Comparison of ENCODE assay signal across 8 mouse cellular contexts in the genomic region with DNA sequence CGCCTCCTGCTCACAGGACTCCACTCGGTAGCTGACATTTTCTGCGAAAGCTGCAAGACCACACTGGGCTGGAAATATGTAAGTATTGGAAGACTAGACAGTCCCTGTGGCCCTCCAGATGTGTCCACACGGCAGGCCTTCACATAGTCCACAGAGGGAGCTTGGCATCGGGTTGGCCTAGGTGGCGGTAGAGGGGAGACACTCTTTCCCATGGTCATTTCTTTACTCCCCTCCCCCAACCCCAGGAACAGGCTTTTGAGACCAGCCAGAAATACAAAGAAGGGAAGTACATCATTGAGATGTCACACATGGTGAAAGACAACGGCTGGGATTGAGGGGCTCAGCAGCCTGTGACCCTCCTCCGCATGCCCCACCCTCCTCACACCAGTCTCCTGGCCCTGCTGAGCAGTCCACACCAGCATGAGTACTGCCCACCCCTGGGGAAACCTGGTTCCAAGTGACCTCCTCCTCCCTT. TPM values are rescaled to one million over a fixed set of nuclear protein-coding genes. Genes with fewer than 3 reads are reported as not detected.
A peak's percentile ranks its signal among the peaks of the same experiment; 100 is the strongest.
DNase-seq lines count a peak whose midpoint lies in the region; ATAC-seq and TF ChIP-seq lines count a peak whose summit lies in the region.

No protein-coding gene starts in this region.

- peak overlapping the region; percentile 100; the same call in 1 of the 2 replicates for H3K4me3 ChIP-seq in E14TG2a.4 (replicated peaks; ENCODE audit: low read length)
- H3K4me3 ChIP-seq in forebrain, postnatal 0 days (ENCODE audit: low read depth, low read length), result no peak overlapping the region
- peak overlapping the region; percentile 74 for H3K4me3 ChIP-seq in liver, embryonic 12.5 days
- H3K4me3 ChIP-seq in stomach, embryonic 14.5 days (ENCODE audit: low read depth, low read length), result no peak overlapping the region

- H3K9ac ChIP-seq in forebrain, postnatal 0 days, result no peak overlapping the region
- peak overlapping the region; percentile 90 for H3K9ac ChIP-seq in liver, embryonic 12.5 days
- H3K9ac ChIP-seq in stomach, embryonic 14.5 days (replicated peaks; ENCODE audit: low read depth, low read length), result no peak overlapping the region

- H3K4me2 ChIP-seq in forebrain, postnatal 0 days (ENCODE audit: low read depth), result peak overlapping the region; percentile 78
- peak overlapping the region; percentile 89 for H3K4me2 ChIP-seq in liver, embryonic 12.5 days
- H3K4me2 ChIP-seq in stomach, embryonic 14.5 days (replicated peaks; ENCODE audit: low read depth, low read length), result peak overlapping the region; percentile 32

- H3K9me3 ChIP-seq in E14TG2a.4 (ENCODE audit: low read length), result no peaks in the 10 kb centered on the region
- H3K9me3 ChIP-seq in forebrain, postnatal 0 days (ENCODE audit: low read length), result no peaks in the 10 kb centered on the region
- no peaks in the 10 kb centered on the region for H3K9me3 ChIP-seq in liver, embryonic 12.5 days (replicated peaks)
- H3K9me3 ChIP-seq in stomach, embryonic 14.5 days (ENCODE audit: control insufficient read depth, low read depth, low read length), result no peaks in the 10 kb centered on the region

- H3K27ac ChIP-seq in forebrain, postnatal 0 days (ENCODE audit: low read depth, low read length), result no peak overlapping the region
- H3K27ac ChIP-seq in liver, embryonic 12.5 days, result peak overlapping the region; percentile 99
- H3K27ac ChIP-seq in stomach, embryonic 14.5 days (ENCODE audit: low read length), result peak overlapping the region; percentile 75

- H3K36me3 ChIP-seq in E14TG2a.4 (ENCODE audit: insufficient read depth, low read length), result peaks cover 33% of the 10 kb centered on the region
- H3K36me3 ChIP-seq in forebrain, postnatal 0 days (ENCODE audit: insufficient read depth), result no peaks in the 10 kb centered on the region
- peaks cover 61% of the 10 kb centered on the region for H3K36me3 ChIP-seq in liver, embryonic 12.5 days
- peaks cover 10% of the 10 kb centered on the region; the same call in 1 of the 2 replicates for H3K36me3 ChIP-seq in stomach, embryonic 14.5 days (ENCODE audit: control insufficient read depth, insufficient read depth, low read length)

- H3K27me3 ChIP-seq in E14TG2a.4 (ENCODE audit: insufficient read depth, low read length), result peaks cover 37% of the 10 kb centered on the region
- no peaks in the 10 kb centered on the region for H3K27me3 ChIP-seq in forebrain, postnatal 0 days (ENCODE audit: insufficient read depth, low read length)
- H3K27me3 ChIP-seq in liver, embryonic 12.5 days (replicated peaks), result peaks cover 14% of the 10 kb centered on the region
- no peaks in the 10 kb centered on the region for H3K27me3 ChIP-seq in stomach, embryonic 14.5 days (ENCODE audit: control insufficient read depth, insufficient read depth, low read length)

- DNase-seq in cerebellum, adult 11-12 months, result peak; percentile 49
- DNase-seq in cerebellum, adult 9-11 months, result no peak
- no peak for DNase-seq in forebrain, postnatal 0 days
- DNase-seq in natural killer cell, adult 2 months (ENCODE audit: low spot score in 2 of 2), result no peak
- DNase-seq in thymus, postnatal 0 days (ENCODE audit: low spot score), result no peak

- ATAC-seq in forebrain, postnatal 0 days, result no peak
- no peak for ATAC-seq in liver, embryonic 12.5 days
- ATAC-seq in stomach, embryonic 14.5 days (ENCODE audit: insufficient number of reproducible peaks, insufficient read depth, low FRiP score, low read depth), result peak; percentile 44; the same call in 1 of the 2 replicates

- TF ChIP-seq CTCF in E14TG2a.4 (conservative IDR thresholded peaks at IDR 0.05; ENCODE audit: low read length), result no peak
- peak; percentile 36; the same call in 1 of the 2 replicates for TF ChIP-seq CTCF in forebrain, postnatal 0 days (IDR thresholded peaks at IDR 0.05; ENCODE audit: low read depth)

- 10% methylated on average over 8 of the region's 8 CpGs for whole genome bisulfite sequencing in forebrain, postnatal 0 days
- 16% methylated on average over 8 of the region's 8 CpGs for WGBS in liver, embryonic 12.5 days (ENCODE audit: insufficient replicate concordance)
- WGBS in stomach, embryonic 14.5 days, result 1% methylated on average over 8 of the region's 8 CpGs

- H3K4me1 ChIP-seq in E14TG2a.4 (replicated peaks; ENCODE audit: low read depth, low read length), result peaks cover 90% of the 10 kb centered on the region
- peaks cover 44% of the 10 kb centered on the region for H3K4me1 ChIP-seq in forebrain, postnatal 0 days (ENCODE audit: insufficient read depth)
- peaks cover 97% of the 10 kb centered on the region for H3K4me1 ChIP-seq in liver, embryonic 12.5 days
- H3K4me1 ChIP-seq in stomach, embryonic 14.5 days (ENCODE audit: control insufficient read depth, insufficient read depth, low read length), result peaks cover 57% of the 10 kb centered on the region

RNA-seq across cellular contexts. Expression of a gene that starts 3.6 kb away (rescaled TPM):
- total RNA-seq in forebrain, postnatal 0 days (2014; rRNA removed), result 14.8 and 15.0 TPM in 2 replicates
- 7.4 and 9.3 TPM in 2 replicates for polyA plus RNA-seq in forebrain, postnatal 0 days (2015; fragmentation: Nextera tagmentation; extraction: Ambion mirVana)
- 49.8 and 52.1 TPM in 2 replicates for polyA plus RNA-seq in liver, embryonic 12.5 days (2016; fragmentation: Nextera tagmentation; extraction: Ambion mirVana)
- 9.3 and 10.7 TPM in 2 replicates for polyA plus RNA-seq in stomach, embryonic 14.5 days (2014; fragmentation: Nextera tagmentation; extraction: Ambion mirVana)
- 0.21 and 0.27 TPM in 2 replicates for polyA plus RNA-seq in thymus, postnatal 0 days (2015; fragmentation: Nextera tagmentation; extraction: Ambion mirVana)

RNA-seq across cellular contexts. Expression of a gene that starts 6.0 kb away (rescaled TPM):
- 2.2 and 3.0 TPM in 2 replicates for total RNA-seq in forebrain, postnatal 0 days (2014; rRNA removed)
- polyA plus RNA-seq in forebrain, postnatal 0 days (2015; fragmentation: Nextera tagmentation; extraction: Ambion mirVana), result 2.2 and 2.6 TPM in 2 replicates
- 3.8 and 3.9 TPM in 2 replicates for polyA plus RNA-seq in liver, embryonic 12.5 days (2016; fragmentation: Nextera tagmentation; extraction: Ambion mirVana)
- polyA plus RNA-seq in stomach, embryonic 14.5 days (2014; fragmentation: Nextera tagmentation; extraction: Ambion mirVana), result 5.1 and 5.9 TPM in 2 replicates
- 0.33 and 0.54 TPM in 2 replicates for polyA plus RNA-seq in thymus, postnatal 0 days (2015; fragmentation: Nextera tagmentation; extraction: Ambion mirVana)

RNA-seq across cellular contexts. Expression of a gene that starts 10.3 kb away (rescaled TPM):
- total RNA-seq in forebrain, postnatal 0 days (2014; rRNA removed), result 13.2 and 18.7 TPM in 2 replicates
- 15.6 and 15.8 TPM in 2 replicates for polyA plus RNA-seq in forebrain, postnatal 0 days (2015; fragmentation: Nextera tagmentation; extraction: Ambion mirVana)
- polyA plus RNA-seq in liver, embryonic 12.5 days (2016; fragmentation: Nextera tagmentation; extraction: Ambion mirVana), result 57.2 and 59.8 TPM in 2 replicates
- 26.7 and 28.9 TPM in 2 replicates for polyA plus RNA-seq in stomach, embryonic 14.5 days (2014; fragmentation: Nextera tagmentation; extraction: Ambion mirVana)
- 55.3 and 62.1 TPM in 2 replicates for polyA plus RNA-seq in thymus, postnatal 0 days (2015; fragmentation: Nextera tagmentation; extraction: Ambion mirVana)

RNA-seq across cellular contexts. Expression of a gene that starts 22.5 kb away (rescaled TPM):
- 22.9 and 27.5 TPM in 2 replicates for total RNA-seq in forebrain, postnatal 0 days (2014; rRNA removed)
- 13.1 TPM in 2 replicates for polyA plus RNA-seq in forebrain, postnatal 0 days (2015; fragmentation: Nextera tagmentation; extraction: Ambion mirVana)
- 28.1 and 29.3 TPM in 2 replicates for polyA plus RNA-seq in liver, embryonic 12.5 days (2016; fragmentation: Nextera tagmentation; extraction: Ambion mirVana)
- 35.9 and 36.5 TPM in 2 replicates for polyA plus RNA-seq in stomach, embryonic 14.5 days (2014; fragmentation: Nextera tagmentation; extraction: Ambion mirVana)
- polyA plus RNA-seq in thymus, postnatal 0 days (2015; fragmentation: Nextera tagmentation; extraction: Ambion mirVana), result 17.7 and 20.3 TPM in 2 replicates

RNA-seq across cellular contexts. Expression of a gene that starts 37.8 kb away (rescaled TPM):
- total RNA-seq in forebrain, postnatal 0 days (2014; rRNA removed), result 9.1 and 19.2 TPM in 2 replicates
- 23.1 and 24.8 TPM in 2 replicates for polyA plus RNA-seq in forebrain, postnatal 0 days (2015; fragmentation: Nextera tagmentation; extraction: Ambion mirVana)
- 30.8 and 32.3 TPM in 2 replicates for polyA plus RNA-seq in liver, embryonic 12.5 days (2016; fragmentation: Nextera tagmentation; extraction: Ambion mirVana)
- polyA plus RNA-seq in stomach, embryonic 14.5 days (2014; fragmentation: Nextera tagmentation; extraction: Ambion mirVana), result 84.2 and 93.7 TPM in 2 replicates
- 13.8 and 16.1 TPM in 2 replicates for polyA plus RNA-seq in thymus, postnatal 0 days (2015; fragmentation: Nextera tagmentation; extraction: Ambion mirVana)

Comparison
In these comparisons a context has a peak if more than half of its experiments do, and no peak if none do; other contexts are left out.
1. H3K4me3 ChIP-seq: peak in E14TG2a.4 (single experiment) and liver, embryonic 12.5 days (single experiment); none in forebrain, postnatal 0 days (single experiment) and stomach, embryonic 14.5 days (single experiment).
2. H3K4me2 ChIP-seq: peak in every context shown above with its lines; median percentile 89 in liver, embryonic 12.5 days; 78 in forebrain, postnatal 0 days; 32 in stomach, embryonic 14.5 days.